Mouse (Mus musculus) small intestine, adult 10 weeks (tissue): ENCODE data around the gene Zdhhc8. TPM values are rescaled to one million over a fixed set of nuclear protein-coding genes. Genes with fewer than 3 reads are reported as not detected.

Source experiments
- polyA plus RNA-seq: library from polyadenylated mRNA; stranded (reverse); fragments of 350-450 nt; fragmentation: Illumina TruSeq; extraction: RNeasy Lipid Tissue Mini Kit (QIAGEN cat#74804); gene quantifications from one replicate; pipeline ENCODE4 v1.2.3, GENCODE M21; 2014; ENCODE audit warnings: low replicate concordance

The Zdhhc8 gene
- polyA plus RNA-seq: not detected

GRCm38 (mm10) chr16:18234671-18235388 is at the start of gene Zdhhc8:
TSS of gene Zdhhc8 (minus strand) at chr16:18235136.

DNA sequence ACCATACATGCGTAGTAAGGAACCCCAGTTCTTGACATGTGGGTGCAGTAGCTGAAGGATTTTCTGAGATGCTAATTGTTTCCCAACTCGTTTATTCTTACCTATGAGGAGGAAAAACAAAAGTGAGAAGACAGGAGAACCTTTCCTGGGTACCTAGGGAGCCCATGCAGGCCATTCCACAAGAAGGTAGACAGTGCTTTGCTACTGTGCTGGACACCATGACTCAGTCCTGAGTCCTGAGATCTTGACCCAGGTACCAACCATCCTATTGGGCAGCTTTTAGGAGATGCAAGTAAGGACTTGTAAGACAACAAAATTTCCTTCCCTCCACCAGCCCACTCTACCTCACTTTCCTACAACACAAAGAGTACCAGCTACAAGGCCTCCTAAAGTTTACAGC is 23.3 kb upstream of the Zdhhc8 start, which contains the start of gene Gm49776:
Gene Gm49776 (minus strand): TSS at position 101 of the 400 bp plus-strand sequence.

DNA sequence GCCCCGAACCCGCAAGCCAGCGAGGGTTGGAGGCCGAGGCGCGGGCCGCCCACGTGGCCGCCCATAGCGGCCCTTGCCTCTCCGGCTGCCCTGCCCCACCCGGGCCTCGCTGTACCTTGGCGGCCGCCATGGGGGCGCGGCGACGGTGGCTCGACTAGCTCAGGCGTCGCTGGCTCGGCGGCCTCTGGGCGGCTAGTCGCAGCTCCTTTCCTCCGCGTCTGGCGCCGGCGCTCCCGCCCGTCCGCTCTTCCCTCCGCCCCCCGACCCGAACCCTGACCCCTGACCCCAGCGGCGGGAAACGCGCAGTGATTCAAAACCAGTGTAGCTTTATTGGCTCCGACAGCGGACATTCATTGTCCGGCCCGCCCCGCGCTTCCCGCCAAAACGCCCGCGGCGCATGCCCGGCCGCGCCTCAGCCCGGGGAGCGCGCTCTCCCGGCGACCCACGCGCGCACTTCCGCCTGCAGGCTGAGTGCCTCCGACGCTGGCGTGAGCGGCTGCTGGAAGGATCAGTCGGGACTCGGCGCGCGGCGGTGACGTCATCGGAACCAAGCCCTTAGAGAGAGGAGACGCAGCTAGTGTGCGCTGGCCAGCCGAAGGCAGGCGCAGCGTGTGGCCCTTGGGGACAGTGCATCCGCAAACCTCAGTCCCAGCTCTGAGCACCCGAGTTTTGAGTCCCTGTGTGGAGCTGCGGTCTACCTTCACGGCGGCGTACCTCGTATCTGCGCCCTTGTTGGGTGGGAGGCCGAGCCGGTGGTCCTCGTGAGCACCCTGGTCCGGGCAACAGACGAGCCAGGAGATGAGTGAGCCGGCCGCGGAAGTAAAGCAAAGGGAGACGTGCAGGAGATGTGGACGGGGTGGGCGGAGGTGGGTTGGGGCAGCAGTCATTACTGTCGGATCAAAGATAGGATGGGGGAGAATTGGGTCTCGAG is 13.8 kb upstream of the Zdhhc8 start, which contains the start of the genes Trmt2a and Ranbp1:
Gene Trmt2a (plus strand): TSS at position 247 of the 931 bp plus-strand sequence.
Gene Ranbp1 (minus strand): TSS at position 300 of the 931 bp plus-strand sequence.

GRCm38 (mm10) chr16:18217579-18217978 is 17.4 kb downstream of the Zdhhc8 start, which contains the start of gene Ccdc188:
TSS of gene Ccdc188 (plus strand) at chr16:18217879.

Other genes with a start within 250 kb of the Zdhhc8 start
- gene Dgcr6, start 182.3 kb downstream of the Zdhhc8 start, polyA plus RNA-seq: 2.7 TPM
- 0.30 TPM for gene Prodh, start 144.9 kb downstream of the Zdhhc8 start, polyA plus RNA-seq
- not detected for gene Rtn4r, start 107.5 kb downstream of the Zdhhc8 start, polyA plus RNA-seq
- gene Ccdc188, start 17.3 kb downstream of the Zdhhc8 start, polyA plus RNA-seq: not detected
- gene Trmt2a, start 13.5 kb upstream of the Zdhhc8 start, polyA plus RNA-seq: 18.5 TPM
- gene Ranbp1, start 13.6 kb upstream of the Zdhhc8 start, polyA plus RNA-seq: 84.6 TPM
- not detected for gene Gm49776, start 23.2 kb upstream of the Zdhhc8 start, polyA plus RNA-seq
- gene Dgcr8, start 54.1 kb upstream of the Zdhhc8 start, polyA plus RNA-seq: 23.3 TPM
- gene Tango2, start 113.0 kb upstream of the Zdhhc8 start, polyA plus RNA-seq: 8.9 TPM
- gene Arvcf, start 113.0 kb upstream of the Zdhhc8 start, polyA plus RNA-seq: not detected
- 1.2 TPM for gene Txnrd2, start 191.2 kb upstream of the Zdhhc8 start, polyA plus RNA-seq
- gene Comt, start 191.7 kb upstream of the Zdhhc8 start, polyA plus RNA-seq: 5.1 TPM